Mouse (Mus musculus) layer of hippocampus, postnatal 25 days (tissue): ENCODE measurements at regions not wholly inside any gene's neighbourhood (a gene's known extent, or its start where the extent isn't known, plus 50 kb on each side); places are given as distances from the start of the nearest gene placed in this dataset.

ENCODE experiments used
- DNase-seq, 2 experiments: peaks; one replicate each; pipeline ENCODE4 v3.0.0; 2022; ENCODE audit warnings: mixed read lengths in 2 of 2, low spot score in 1 of 2; ENCODE audit errors: extremely low spot score in 1 of 2

DNA sequence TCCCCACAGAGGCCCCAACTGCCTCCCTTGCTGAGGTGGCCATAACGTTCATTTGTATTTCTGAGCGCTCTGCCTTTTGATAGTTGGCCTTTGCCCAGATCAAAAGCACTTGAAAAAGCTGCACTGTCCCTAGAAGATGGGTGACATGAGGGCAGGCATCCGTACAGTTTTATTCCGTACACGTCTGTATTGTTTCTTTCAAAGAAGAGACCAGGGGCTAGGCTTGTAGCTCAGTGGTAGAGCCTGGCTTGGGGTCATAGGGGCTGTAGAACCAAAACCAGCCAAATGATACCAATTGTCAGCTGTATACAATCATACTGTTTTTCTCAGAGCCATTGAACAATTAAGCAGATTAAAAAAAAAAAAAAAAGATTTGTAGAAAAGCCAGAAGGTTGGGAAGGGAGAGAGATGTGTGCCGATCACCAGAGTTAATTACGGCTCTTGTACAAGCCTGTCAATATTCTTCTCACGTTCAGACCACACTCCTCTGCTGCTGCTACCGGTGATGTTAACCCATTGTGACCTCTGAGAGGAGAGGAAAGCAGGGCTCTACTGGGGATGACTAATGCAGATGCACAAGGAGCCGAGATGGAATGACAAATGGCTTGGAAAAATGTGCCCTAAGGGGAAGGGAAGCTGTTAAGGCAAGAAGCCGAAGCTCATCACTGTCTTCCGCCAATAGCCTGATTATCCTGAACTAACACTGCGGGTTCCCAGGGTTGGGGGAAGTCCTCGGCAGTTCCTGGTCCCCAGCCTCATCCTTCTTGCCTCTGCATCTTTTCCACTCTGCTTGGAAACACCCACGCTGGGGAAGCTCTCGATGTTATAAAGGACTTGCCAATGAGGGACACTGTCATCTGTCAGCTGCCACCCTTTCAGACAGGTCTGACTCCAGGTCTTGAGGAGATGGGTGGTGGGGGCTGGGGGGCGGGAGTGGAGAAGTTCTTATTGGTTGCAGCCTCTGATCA, 77.8 kb upstream of the Map1b start:
- no peak for DNase-seq

DNA sequence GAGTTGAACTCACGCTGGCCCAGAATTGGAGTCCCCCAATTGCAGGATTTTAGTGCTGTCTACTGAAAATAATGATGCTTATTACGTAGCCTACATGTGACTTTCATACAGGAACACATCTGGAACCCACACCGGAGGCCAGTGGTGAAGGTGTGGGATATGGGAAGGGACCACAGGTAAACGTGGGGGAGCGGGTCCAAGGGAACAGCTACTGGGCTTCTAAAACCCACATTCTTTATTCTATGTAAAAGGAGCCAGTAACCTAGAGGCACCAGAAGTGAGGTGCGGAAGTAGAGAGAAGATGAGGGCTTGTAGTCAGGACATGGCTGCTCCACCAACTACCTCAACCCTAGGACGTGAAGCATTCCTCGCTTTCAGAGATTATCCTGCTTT, 76.9 kb upstream of the Map1b start:
- no peak for DNase-seq

DNA sequence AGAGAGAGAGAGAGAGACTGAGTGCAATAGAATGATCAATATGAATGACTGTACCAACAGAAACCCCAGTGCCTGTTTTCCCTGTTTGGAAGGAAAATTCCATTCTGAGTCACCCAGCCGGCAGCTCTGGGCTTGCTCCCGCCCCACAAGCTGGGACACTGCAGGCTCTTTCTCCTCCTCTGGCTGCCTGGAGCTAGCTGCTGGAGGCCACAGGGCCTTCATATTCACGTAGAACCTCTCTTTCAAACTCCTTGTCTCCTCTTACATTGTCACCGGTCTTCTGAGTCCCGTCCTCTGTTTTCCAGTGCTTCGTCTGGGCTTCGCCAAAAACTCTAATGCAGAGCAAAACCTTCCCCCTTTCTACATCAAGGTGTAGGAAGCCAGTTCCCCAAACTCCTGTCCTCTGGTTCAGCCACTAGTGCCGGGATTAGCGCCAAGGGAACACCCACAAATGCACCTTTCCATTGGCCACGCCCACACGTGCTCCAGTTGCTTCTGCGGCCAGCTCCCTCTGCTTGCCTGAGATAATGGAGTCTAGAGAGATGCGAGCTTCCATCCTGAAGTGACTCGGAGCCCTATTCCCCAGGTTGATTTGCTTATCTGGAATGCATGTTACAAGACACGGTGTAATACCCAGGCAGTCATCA, 76.4 kb upstream of the Map1b start:
- DNase-seq: peak in 1 of 2 experiments; percentile 40

DNA sequence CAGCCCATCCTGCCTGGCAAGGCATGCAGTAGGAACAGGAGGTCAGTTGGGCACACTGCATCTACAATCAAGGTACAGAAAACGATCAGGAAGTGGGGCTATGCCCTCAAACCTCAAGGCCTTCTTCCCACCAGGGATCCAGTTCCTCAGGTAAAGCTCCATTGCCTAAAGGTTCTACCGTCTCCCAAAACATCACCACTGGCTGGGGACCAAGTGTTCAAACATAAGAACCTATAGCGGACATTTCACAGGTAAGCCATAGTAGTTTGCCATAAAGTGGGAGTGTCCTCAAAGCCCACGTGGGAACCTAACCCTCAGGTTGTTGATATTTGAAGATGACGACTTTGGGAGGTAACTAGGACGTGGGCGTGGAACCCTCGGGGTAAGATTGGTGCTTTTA, 72.3 kb upstream of the Map1b start:
- no peak for DNase-seq

DNA sequence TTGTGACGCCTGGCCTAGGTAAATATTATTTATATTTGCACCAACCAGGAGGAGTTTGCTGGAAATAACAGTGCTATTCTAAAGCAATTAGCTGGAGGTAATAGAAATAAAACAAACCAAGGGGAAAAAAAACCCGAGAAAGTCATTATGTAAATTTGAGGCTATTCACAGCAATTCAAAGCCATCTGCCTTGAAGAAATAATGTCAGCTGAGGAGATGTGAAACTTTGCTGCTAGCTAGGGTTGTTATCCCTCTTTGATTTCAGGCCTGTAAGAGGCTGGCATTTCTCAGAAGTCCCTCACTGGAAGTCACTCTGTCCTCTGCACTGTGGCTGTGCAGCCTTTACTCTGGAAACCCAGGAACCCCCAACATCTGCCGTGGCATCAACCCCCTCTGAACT, 67.5 kb upstream of the Map1b start:
- no peak for DNase-seq

DNA sequence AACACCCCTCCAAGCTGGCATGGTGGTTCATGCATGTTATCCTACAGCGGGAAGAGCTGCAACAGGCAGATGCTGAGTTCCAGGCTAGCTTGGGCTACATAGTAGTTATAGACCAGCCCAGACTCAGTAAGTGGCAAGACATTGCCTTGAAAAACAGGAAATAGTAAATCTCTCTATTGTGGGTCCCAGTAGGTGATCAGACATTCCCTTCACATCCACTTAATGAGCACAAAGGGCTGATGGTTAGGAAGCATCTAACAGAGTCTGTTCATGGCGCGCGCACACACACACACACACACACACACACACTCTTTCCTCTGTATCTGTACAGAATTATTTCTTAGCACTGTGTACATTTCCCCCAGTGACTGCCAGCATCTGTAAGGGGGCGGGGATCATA, 64.0 kb upstream of the Map1b start:
- no peak for DNase-seq

DNA sequence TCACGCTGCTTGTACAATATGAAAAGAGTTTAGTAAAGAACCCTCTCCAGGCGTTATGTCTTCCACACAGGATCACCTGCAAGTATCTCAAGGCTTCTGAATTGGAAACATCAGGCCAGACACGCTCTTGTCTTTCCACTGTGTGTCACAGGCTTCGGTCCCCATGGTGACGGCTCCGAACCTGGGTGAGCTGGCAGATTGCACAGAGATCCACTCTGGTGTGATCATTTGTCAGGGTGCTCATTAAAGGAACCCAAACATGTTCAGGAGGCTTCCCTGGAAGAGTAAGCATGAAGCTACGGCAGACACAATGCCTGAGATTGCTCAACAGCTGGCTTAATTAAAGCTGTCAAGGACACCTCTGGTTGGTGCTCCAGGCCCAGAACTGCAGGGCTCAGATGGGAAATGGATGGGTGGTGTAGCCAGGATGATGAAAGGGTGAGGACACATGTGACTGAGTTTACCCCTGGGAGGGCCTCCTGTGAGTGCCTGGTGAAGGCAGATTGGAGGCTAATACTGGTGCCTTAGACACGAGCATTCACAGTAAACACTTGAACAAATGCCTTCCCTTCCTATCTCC, 63.3 kb upstream of the Map1b start:
- no peak for DNase-seq

DNA sequence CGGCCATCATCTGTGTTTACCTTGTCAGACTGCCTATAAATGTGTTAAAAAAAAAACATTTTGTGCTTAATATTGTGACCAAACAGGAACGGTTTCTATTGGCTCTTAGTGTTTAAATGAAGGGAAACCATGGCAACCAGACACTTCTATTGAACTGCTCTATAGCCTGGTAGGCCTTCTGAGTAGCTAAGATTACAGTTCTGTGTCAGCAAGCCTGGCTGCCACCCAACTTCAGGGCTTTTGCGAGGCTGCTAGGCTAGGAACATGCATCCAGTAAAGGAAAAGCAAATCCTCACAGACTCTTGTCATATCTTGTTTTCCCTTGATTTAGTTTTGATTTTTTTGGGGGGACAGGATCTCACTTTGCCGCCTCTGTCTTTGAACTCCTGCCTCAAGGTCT, 61.3 kb upstream of the Map1b start:
- DNase-seq: no peak

DNA sequence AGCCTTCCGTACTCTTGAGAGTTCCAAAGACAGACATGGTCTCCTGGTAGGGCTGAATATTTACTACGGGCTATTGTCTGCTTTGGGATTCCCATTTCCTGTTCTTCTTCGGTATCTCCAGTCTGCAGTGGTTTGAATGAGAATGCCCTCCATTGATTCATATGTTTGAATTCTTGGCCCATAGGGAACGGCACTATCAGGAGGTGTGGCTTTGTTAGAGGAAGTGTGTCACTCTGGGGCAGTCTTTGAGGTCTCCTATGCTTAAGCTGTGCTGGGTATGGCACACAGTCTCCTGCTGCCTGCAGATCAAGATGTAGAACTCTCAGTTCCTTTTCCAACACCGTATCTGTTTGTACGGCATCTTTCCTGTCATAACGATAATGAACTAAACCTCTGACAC, 56.7 kb upstream of the Map1b start:
- DNase-seq: no peak

DNA sequence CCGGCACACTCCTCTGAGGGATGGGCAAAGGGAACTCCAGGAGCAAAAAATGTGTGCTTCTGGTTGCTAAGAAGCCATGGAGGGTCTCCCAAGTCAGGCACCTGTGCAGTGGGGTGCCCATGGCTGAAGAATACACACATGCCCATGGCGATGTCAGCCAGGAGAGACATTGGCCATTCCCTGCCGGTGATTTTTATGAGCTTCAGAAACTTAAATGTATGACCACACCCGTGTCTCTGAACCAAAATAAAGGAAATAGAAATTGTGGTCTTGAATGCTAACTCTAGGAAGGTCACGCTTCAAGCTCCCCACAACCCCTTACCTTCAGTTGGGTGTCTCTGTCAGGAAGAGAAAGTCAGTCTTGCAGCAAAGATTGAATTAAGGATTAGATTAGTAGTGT, 56.0 kb upstream of the Map1b start:
- no peak for DNase-seq
